Mouse (Mus musculus) embryonic facial prominence, embryonic 15.5 days (tissue): ENCODE measurements around the gene Pdpk1. TPM values are rescaled to one million over a fixed set of nuclear protein-coding genes. Genes with fewer than 3 reads are reported as not detected.
A peak's percentile ranks its signal among the peaks of the same experiment; 100 is the strongest.
"Not testable (repeated sequence)": the region's sequence is repeated elsewhere in the genome, so short reads cannot be mapped to it uniquely, and the experiment has no call there.

ENCODE experiments used
- ATAC-seq: fragments of 200-750 bp; cut with Nextera tagmentation; 2 replicates; pipeline ENCODE4 v1.8.0; 2017; ENCODE audit warnings: low read depth, moderate TSS enrichment; ENCODE audit not compliant: insufficient number of reproducible peaks, low FRiP score, low TSS enrichment
- H3K27ac ChIP-seq: fragments of 300-500 bp; sonication (generic); replicated peaks from 2 replicates; pipeline ENCODE4 v1.5.1; 2015; ENCODE audit warnings: mild to moderate bottlenecking, inconsistent platforms
- H3K27me3 ChIP-seq: fragments of 300-500 bp; sonication (generic); 2 replicates; pipeline ENCODE4 v1.6.1; 2015; ENCODE audit warnings: inconsistent platforms
- H3K36me3 ChIP-seq: fragments of 300-500 bp; sonication (generic); 2 replicates; pipeline ENCODE4 v1.6.1; 2015; ENCODE audit warnings: mild to moderate bottlenecking, inconsistent platforms
- H3K4me1 ChIP-seq: fragments of 300-500 bp; sonication (generic); 2 replicates; pipeline ENCODE4 v1.6.1; 2015; ENCODE audit warnings: inconsistent platforms
- H3K4me2 ChIP-seq: fragments of 300-500 bp; sonication (generic); replicated peaks from 2 replicates; pipeline ENCODE4 v1.6.1; 2015; ENCODE audit warnings: mild to moderate bottlenecking, inconsistent platforms
- H3K4me3 ChIP-seq: fragments of 300-500 bp; sonication (generic); replicated peaks from 2 replicates; pipeline ENCODE4 v1.5.1; 2015; ENCODE audit warnings: mild to moderate bottlenecking, inconsistent platforms
- H3K9ac ChIP-seq: fragments of 300-500 bp; sonication (generic); 2 replicates; pipeline ENCODE4 v1.6.1; 2015; ENCODE audit warnings: inconsistent platforms
- H3K9me3 ChIP-seq: fragments of 300-500 bp; sonication (generic); replicated peaks from 2 replicates; pipeline ENCODE4 v1.6.1; 2016; ENCODE audit warnings: inconsistent platforms
- WGBS: fragments of 180-500 bp; shearing (Covaris S2); methylation state at CpG from one replicate; pipeline ENCODE4 v1.1.7; 2015; 5-methylcytosine and 5-hydroxymethylcytosine counted together
- polyA plus RNA-seq: library from polyadenylated mRNA; unstranded; fragments of >200 nt; fragmentation: Nextera tagmentation; extraction: Ambion mirVana; gene quantifications from 2 replicates; pipeline ENCODE4 v1.2.1, GENCODE M21; 2015

Gene Pdpk1
- polyA plus RNA-seq, 1 experiment from 2014 or later, result 39.2 TPM

DNA sequence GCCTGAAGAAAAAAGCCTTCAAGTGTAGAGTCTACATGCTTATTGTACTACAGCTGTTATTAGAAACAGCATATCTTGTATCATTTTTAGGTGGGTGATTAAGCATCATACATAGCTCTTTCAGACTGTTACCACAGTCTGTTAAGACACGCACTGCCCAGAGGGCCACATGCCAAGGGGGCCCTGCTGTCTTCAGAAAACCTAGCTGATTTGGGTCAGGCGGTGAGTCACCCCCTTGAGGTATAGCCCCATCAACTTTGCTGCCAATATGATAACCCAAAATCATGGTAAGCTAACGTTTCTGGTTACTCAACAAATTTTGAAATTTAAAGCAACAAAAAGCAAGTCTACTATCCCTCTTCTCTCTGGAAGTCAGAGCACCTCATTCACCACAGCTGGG lies 31.3 kb downstream of the Pdpk1 start:
- ATAC-seq, result no peak
- no peak overlapping the region for H3K9ac ChIP-seq
- H3K4me3 ChIP-seq, result no peak overlapping the region
- H3K36me3 ChIP-seq, result no peaks in the 10 kb centered on the region
- H3K27me3 ChIP-seq, result no peaks in the 10 kb centered on the region
- H3K4me1 ChIP-seq, result peaks cover 8% of the 10 kb centered on the region
- H3K9me3 ChIP-seq, result no peaks in the 10 kb centered on the region
- H3K4me2 ChIP-seq, result no peak overlapping the region
- no peak overlapping the region for H3K27ac ChIP-seq
- WGBS, result 61% methylated on average over 3 of the region's 3 CpGs

- Histone ChIP-seq H3K9me3 (no peaks in the 10 kb centered on the region), H3K27me3 (no peaks in the 10 kb centered on the region), H3K36me3 (peaks cover 17% of the 10 kb centered on the region), H3K4me1 (peaks cover 8% of the 10 kb centered on the region), H3K27ac (no peak overlapping the region), H3K4me3 (no peak overlapping the region), H3K9ac (no peak overlapping the region), H3K4me2 (no peak overlapping the region)
- WGBS, result 84% methylated on average over 4 of the region's 4 CpGs
- ATAC-seq, result no peak
Measured at GRCm38 (mm10) chr17:24113031-24113430, 37.7 kb downstream of the Pdpk1 start.

DNA sequence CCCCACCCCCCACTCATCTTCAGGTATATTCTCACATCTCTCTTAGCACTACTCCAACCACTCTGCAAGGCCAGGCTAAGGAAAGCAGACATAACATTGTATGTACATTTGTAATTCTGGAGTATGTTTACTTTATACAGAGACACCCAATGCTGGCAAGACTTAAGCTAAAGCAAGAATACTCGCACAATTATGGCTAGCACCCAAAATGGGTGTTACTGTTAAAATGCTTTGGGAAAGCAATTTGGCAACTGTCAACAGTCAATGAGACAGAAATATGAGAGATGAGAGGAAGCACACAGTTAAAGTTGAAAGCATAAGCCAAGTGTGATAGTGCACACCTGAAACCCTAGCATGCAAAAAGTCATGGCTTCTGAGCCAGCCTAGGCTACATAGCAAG lies 39.5 kb downstream of the Pdpk1 start:
- WGBS, result 66% methylated on average over 1 of the region's 1 CpGs

DNA sequence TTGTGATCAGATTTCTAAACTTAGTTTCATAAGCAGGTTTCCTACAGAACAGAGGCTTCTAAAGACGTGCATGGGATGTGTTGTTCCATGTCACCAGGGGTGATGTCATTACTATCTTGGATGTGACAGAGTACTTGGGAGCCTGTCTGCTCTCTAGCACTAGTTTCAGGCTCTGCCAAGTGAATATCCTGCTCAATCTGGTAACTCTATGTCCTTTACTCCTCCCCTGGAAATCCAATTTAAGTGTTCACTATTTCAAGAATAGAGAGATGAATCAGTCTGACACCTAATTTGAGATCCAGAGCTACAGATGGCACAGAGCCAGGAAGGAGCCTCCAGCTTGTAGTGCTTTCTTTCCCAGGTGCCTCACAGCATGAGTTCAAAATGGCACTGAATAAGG lies 41.8 kb downstream of the Pdpk1 start:
- Histone ChIP-seq H3K27me3 (no peaks in the 10 kb centered on the region), H3K4me2 (no peak overlapping the region), H3K4me3 (no peak overlapping the region), H3K4me1 (no peaks in the 10 kb centered on the region), H3K27ac (no peak overlapping the region), H3K9ac (no peak overlapping the region), H3K9me3 (no peaks in the 10 kb centered on the region), H3K36me3 (peaks cover 36% of the 10 kb centered on the region)
- no peak for ATAC-seq
- 57% methylated on average over 1 of the region's 1 CpGs for WGBS

More for the DNA sequence above, 39.5 kb downstream of the Pdpk1 start:
- Histone ChIP-seq H3K27ac (no peak overlapping the region), H3K4me2 (no peak overlapping the region), H3K9me3 (no peaks in the 10 kb centered on the region), H3K4me1 (peaks cover under 1% of the 10 kb centered on the region), H3K9ac (no peak overlapping the region), H3K36me3 (peaks cover 20% of the 10 kb centered on the region), H3K27me3 (no peaks in the 10 kb centered on the region), H3K4me3 (no peak overlapping the region)
- no peak for ATAC-seq

- Histone ChIP-seq H3K4me1 (no peaks in the 10 kb centered on the region), H3K27me3 (no peaks in the 10 kb centered on the region), H3K9ac (no peak overlapping the region), H3K27ac (no peak overlapping the region), H3K4me3 (no peak overlapping the region), H3K9me3 (no peaks in the 10 kb centered on the region), H3K4me2 (no peak overlapping the region), H3K36me3 (peaks cover 55% of the 10 kb centered on the region)
- ATAC-seq, result no peak
- WGBS, result 83% methylated on average over 2 of the region's 2 CpGs
Measured at GRCm38 (mm10) chr17:24105111-24105510, 45.6 kb downstream of the Pdpk1 start.

- ATAC-seq, result no peak
- Histone ChIP-seq H3K27me3 (no peaks in the 10 kb centered on the region), H3K4me1 (no peaks in the 10 kb centered on the region), H3K27ac (no peak overlapping the region), H3K4me2 (no peak overlapping the region), H3K9me3 (no peaks in the 10 kb centered on the region), H3K9ac (no peak overlapping the region), H3K4me3 (no peak overlapping the region), H3K36me3 (peaks cover 66% of the 10 kb centered on the region)
- 94% methylated on average over 4 of the region's 4 CpGs for WGBS
Measured at GRCm38 (mm10) chr17:24098354-24098753, 52.4 kb downstream of the Pdpk1 start.

DNA sequence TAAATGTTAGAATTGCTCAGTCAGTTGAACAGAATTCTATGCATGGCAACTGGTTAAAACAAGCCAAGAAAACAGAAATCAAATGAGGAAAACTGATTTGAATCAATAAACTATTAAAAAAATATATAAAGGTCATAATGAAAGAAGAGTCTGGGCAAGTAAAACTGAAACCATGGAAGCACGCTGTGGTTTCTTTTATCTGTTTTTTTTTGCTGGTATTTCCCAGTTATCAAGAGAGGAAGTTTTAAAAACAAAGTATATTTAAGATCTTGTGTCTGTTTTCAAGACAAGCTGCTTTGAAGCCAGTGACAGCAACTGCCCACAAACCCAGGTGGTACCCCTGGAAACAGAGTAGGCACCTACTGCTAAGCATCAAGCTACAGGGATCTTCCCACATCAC lies 60.1 kb downstream of the Pdpk1 start:
- Histone ChIP-seq H3K9me3 (no peaks in the 10 kb centered on the region), H3K4me2 (no peak overlapping the region), H3K36me3 (peaks cover 67% of the 10 kb centered on the region), H3K9ac (no peak overlapping the region), H3K27me3 (no peaks in the 10 kb centered on the region), H3K4me3 (no peak overlapping the region), H3K4me1 (no peaks in the 10 kb centered on the region), H3K27ac (no peak overlapping the region)
- no peak for ATAC-seq
- 100% methylated on average over 1 of the region's 1 CpGs for WGBS

- not testable (repeated sequence) for H3K27me3 ChIP-seq, ATAC-seq, H3K4me2 ChIP-seq, H3K9me3 ChIP-seq, H3K4me3 ChIP-seq, H3K9ac ChIP-seq, H3K27ac ChIP-seq, H3K4me1 ChIP-seq
- peaks cover 57% of the 10 kb centered on the region for H3K36me3 ChIP-seq
- WGBS, result 80% methylated on average over 4 of the region's 4 CpGs
Measured at GRCm38 (mm10) chr17:24086399-24086798, 64.3 kb downstream of the Pdpk1 start.

GRCm38 (mm10) chr17:24084593-24084992 lies 66.1 kb downstream of the Pdpk1 start:
- H3K4me3 ChIP-seq, result no peak overlapping the region
- H3K27me3 ChIP-seq, result no peaks in the 10 kb centered on the region
- 41% methylated on average over 1 of the region's 1 CpGs for WGBS
- no peak overlapping the region for H3K9ac ChIP-seq
- peaks cover 57% of the 10 kb centered on the region for H3K36me3 ChIP-seq
- ATAC-seq, result no peak
- no peak overlapping the region for H3K4me2 ChIP-seq
- H3K27ac ChIP-seq, result no peak overlapping the region
- H3K4me1 ChIP-seq, result no peaks in the 10 kb centered on the region
- H3K9me3 ChIP-seq, result no peaks in the 10 kb centered on the region

DNA sequence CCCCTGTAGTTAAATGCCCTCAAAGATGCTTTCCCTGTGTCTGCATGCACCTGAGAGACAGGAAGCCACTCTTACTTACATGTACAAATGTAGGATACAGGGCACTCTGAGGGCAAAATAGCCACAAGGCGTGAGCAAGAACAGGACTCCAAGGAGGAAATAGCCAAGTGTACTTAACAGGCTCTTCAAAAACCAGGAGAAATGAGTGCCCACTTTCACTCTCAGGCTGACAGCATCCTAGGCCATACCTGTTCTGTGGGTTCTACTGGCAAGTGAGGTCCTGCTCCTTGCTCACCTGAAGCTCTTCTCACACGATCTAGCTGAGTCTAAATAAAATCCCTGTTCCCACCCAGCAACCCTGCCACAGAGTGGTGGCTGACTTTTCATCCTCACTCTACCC lies 73.6 kb downstream of the Pdpk1 start:
- H3K4me1 ChIP-seq, result peaks cover 4% of the 10 kb centered on the region
- no peaks in the 10 kb centered on the region for H3K9me3 ChIP-seq
- no peak for ATAC-seq
- no peaks in the 10 kb centered on the region for H3K27me3 ChIP-seq
- H3K27ac ChIP-seq, result no peak overlapping the region
- no peak overlapping the region for H3K9ac ChIP-seq
- no peak overlapping the region for H3K4me2 ChIP-seq
- no peak overlapping the region for H3K4me3 ChIP-seq
- 86% methylated on average over 2 of the region's 2 CpGs for WGBS
- H3K36me3 ChIP-seq, result peaks cover 47% of the 10 kb centered on the region

DNA sequence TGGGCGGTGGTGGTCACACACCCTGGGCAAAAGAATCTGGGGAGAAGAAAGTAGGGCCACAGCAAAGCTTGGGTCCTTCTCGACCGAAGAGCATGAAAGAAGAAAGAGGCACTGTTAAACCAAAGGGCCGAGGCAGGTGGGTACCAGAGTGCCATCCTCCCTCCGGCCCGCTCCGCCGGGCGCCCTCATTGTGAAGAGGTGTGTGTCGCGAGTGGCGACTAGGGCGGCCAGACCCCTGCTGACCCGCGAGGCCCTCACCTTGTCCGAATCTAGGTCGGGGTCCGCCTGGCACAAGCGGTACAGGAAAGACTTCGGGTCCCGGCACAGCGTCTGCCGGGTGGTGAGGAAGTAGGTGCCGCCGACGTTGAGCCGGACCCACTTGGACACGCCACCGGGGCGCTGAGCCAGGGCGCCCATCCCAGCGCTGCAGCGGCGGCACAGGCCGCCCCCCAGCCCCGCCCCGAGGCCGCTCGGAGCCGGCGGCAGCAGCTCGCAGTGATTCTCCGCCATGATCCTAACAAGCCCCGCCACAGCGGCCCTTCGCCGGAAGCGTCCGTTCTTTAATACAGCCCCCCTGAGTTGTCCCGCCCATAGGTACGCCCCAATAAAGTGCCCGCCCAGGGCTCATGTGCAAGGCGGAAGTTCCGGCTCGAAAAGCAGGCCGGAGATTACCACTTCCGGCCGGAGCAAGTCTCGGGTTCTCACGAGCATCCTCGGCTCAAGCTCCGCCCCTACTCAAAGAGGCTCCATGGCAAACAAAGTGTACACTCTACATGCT lies 77.6 kb downstream of the Pdpk1 start, which contains the start of gene Kctd5:
TSS of gene Kctd5 (minus strand) at position 567 of the 778 bp plus-strand sequence.
- peak within 1 kb of the TSS; percentile 97 for H3K9ac ChIP-seq
- ATAC-seq, result peak; percentile 98
- under 1% methylated on average over 61 of the region's 62 CpGs for WGBS

GRCm38 (mm10) chr17:24069531-24069930 lies 81.2 kb downstream of the Pdpk1 start:
- 83% methylated on average over 3 of the region's 3 CpGs for WGBS
- no peak overlapping the region for H3K9ac ChIP-seq
- ATAC-seq, result no peak

More for the DNA sequence above, 77.6 kb downstream of the Pdpk1 start, which contains the start of gene Kctd5:
- H3K4me2 ChIP-seq, result peak within 1 kb of the TSS; percentile 54
- H3K9me3 ChIP-seq, result no peaks in the 10 kb centered on the region
- peak within 1 kb of the TSS; percentile 90 for H3K27ac ChIP-seq
- no peaks in the 10 kb centered on the region for H3K27me3 ChIP-seq
- H3K4me3 ChIP-seq, result peak within 1 kb of the TSS; percentile 95
- H3K36me3 ChIP-seq, result peaks cover 20% of the 10 kb centered on the region
- peaks cover 12% of the 10 kb centered on the region for H3K4me1 ChIP-seq

More at GRCm38 (mm10) chr17:24069531-24069930, 81.2 kb downstream of the Pdpk1 start:
- Histone ChIP-seq H3K36me3 (0 out of 2 replicates have a peak, but pooled peaks cover 8% of the 10 kb centered on the region), H3K4me1 (peaks cover 12% of the 10 kb centered on the region), H3K4me2 (no peak overlapping the region), H3K27ac (no peak overlapping the region), H3K4me3 (no peak overlapping the region), H3K9me3 (no peaks in the 10 kb centered on the region), H3K27me3 (no peaks in the 10 kb centered on the region)
